Mouse (Mus musculus): ENCODE data around the gene Hcn4. TPM values are rescaled to one million over a fixed set of nuclear protein-coding genes. Genes with fewer than 3 reads are reported as not detected.

Hcn4 gene
- polyA plus RNA-seq, 1 experiment from 2014 or later, result 0.51 TPM

GRCm38 (mm10) chr9:58838504-58838903 is 15.3 kb downstream of the Hcn4 start:
- Histone ChIP-seq H3K27me3 (ENCODE audit: control insufficient read depth, insufficient read depth, low read length) (no peaks in the 10 kb centered on the region), H3K27ac (ENCODE audit: low read depth, low read length) (no peak overlapping the region), H3K4me1 (ENCODE audit: control insufficient read depth, insufficient read depth, low read length) (no peaks in the 10 kb centered on the region), H3K9me3 (ENCODE audit: control insufficient read depth, low read length) (no peaks in the 10 kb centered on the region), H3K4me2 (replicated peaks; ENCODE audit: low read depth, low read length) (no peak overlapping the region), H3K36me3 (ENCODE audit: control insufficient read depth, insufficient read depth, low read length) (no peaks in the 10 kb centered on the region), H3K9ac (ENCODE audit: low read depth, low read length) (no peak overlapping the region), H3K4me3 (ENCODE audit: low read length) (no peak overlapping the region)
- ATAC-seq (ENCODE audit: low FRiP score, low TSS enrichment), result no peak
- 75% methylated on average over 5 of the region's 5 CpGs for WGBS

DNA sequence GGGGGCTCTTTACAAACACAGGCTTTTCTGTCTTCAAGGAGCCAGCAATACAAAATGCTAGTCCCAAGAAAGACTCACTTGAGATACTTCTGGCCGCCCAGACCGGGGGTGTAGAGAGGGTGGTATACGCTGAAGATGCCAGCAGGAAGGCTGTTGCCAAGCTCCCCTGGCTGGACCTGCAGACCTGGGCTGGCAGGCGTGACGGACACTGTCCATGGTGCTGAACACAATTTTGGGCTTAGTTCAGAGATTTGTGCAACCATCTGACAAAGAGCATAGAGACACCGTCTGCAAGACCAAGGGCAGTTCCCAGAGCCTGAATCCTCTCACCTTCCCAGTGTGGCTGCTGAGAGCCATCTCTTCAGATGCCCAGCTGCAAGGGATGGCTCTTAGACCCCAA is 18.4 kb downstream of the Hcn4 start:
- Histone ChIP-seq H3K4me2 (replicated peaks; ENCODE audit: low read depth, low read length) (no peak overlapping the region), H3K9ac (ENCODE audit: low read depth, low read length) (no peak overlapping the region), H3K36me3 (ENCODE audit: control insufficient read depth, insufficient read depth, low read length) (no peaks in the 10 kb centered on the region), H3K27me3 (ENCODE audit: control insufficient read depth, insufficient read depth, low read length) (no peaks in the 10 kb centered on the region), H3K9me3 (ENCODE audit: control insufficient read depth, low read length) (no peaks in the 10 kb centered on the region), H3K4me1 (ENCODE audit: control insufficient read depth, insufficient read depth, low read length) (no peaks in the 10 kb centered on the region), H3K27ac (ENCODE audit: low read depth, low read length) (no peak overlapping the region), H3K4me3 (ENCODE audit: low read length) (no peak overlapping the region)
- ATAC-seq (ENCODE audit: low FRiP score, low TSS enrichment), result no peak
- 12% methylated on average over 6 of the region's 6 CpGs for WGBS

DNA sequence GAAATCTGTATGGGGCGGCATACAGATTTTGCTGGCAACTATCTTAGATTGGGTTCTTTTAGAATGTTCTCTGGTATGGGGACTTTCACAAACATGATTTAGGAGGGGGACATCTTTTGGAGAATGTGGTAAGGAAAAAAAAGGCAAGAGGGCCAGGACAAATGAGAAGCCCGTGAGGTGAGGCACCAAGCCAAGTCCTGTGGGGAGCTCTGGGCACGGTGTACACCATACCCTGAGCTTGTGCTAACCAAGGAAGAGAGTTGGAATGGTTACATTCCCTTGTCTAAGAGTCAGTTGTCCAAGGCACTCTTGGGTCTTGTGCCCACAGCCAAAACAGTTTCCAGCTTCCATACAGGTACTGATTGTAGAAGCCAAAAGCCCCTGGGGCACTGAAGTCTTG is 21.4 kb downstream of the Hcn4 start:
- no peak for ATAC-seq (ENCODE audit: low FRiP score, low TSS enrichment)
- WGBS, result 88% methylated on average over 3 of the region's 3 CpGs
- Histone ChIP-seq H3K4me2 (replicated peaks; ENCODE audit: low read depth, low read length) (no peak overlapping the region), H3K27me3 (ENCODE audit: control insufficient read depth, insufficient read depth, low read length) (no peaks in the 10 kb centered on the region), H3K9me3 (ENCODE audit: control insufficient read depth, low read length) (no peaks in the 10 kb centered on the region), H3K4me3 (ENCODE audit: low read length) (no peak overlapping the region), H3K9ac (ENCODE audit: low read depth, low read length) (no peak overlapping the region), H3K27ac (ENCODE audit: low read depth, low read length) (no peak overlapping the region), H3K36me3 (ENCODE audit: control insufficient read depth, insufficient read depth, low read length) (no peaks in the 10 kb centered on the region), H3K4me1 (ENCODE audit: control insufficient read depth, insufficient read depth, low read length) (no peaks in the 10 kb centered on the region)

DNA sequence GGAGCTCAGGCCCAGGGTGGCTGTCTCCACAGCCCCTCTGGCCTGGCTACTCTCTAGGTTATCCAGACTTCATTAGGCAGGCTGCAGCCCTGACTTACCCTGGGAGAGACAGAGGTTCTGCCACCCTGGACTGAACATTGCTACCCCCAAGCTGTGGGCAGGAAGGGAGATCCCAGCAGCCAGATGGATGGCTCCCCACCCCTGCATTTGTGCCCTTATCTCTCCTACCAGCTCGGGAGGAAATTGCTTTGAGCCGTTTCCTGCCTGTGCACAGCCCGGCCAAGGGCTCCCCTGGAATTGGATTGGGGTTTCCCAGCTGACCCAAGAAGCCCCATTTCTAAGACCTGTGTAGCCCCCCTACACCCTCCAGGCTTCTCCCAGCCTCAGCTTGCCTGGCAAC is 23.8 kb downstream of the Hcn4 start:
- Histone ChIP-seq H3K9me3 (ENCODE audit: control insufficient read depth, low read length) (no peaks in the 10 kb centered on the region), H3K4me3 (ENCODE audit: low read length) (no peak overlapping the region), H3K27ac (ENCODE audit: low read depth, low read length) (no peak overlapping the region), H3K9ac (ENCODE audit: low read depth, low read length) (no peak overlapping the region), H3K4me1 (ENCODE audit: control insufficient read depth, insufficient read depth, low read length) (no peaks in the 10 kb centered on the region), H3K36me3 (ENCODE audit: control insufficient read depth, insufficient read depth, low read length) (no peaks in the 10 kb centered on the region), H3K27me3 (ENCODE audit: control insufficient read depth, insufficient read depth, low read length) (no peaks in the 10 kb centered on the region), H3K4me2 (replicated peaks; ENCODE audit: low read depth, low read length) (no peak overlapping the region)
- no peak for ATAC-seq (ENCODE audit: low FRiP score, low TSS enrichment)
- 28% methylated on average over 3 of the region's 3 CpGs for WGBS

DNA sequence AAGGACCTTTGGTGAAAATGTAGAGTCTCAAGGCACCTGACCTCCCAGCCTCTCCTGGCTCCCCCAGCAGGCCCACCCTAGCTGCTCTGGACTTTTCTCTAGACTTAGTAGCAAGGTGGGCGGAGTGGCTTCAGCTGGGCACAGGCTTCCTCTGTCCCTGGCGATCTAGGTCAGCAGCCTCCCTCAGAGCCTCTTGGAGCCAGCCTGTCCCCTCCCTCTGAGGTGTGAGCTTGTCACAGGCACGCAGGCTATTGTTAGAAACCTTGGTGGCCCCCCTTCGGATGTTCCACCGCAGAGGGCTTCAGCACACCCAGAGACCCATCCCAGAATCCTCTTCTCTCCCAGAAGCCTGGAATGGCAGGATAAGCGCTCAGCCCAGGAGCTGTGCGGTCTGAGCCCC is 24.5 kb downstream of the Hcn4 start:
- Histone ChIP-seq H3K4me3 (ENCODE audit: low read length) (no peak overlapping the region), H3K27ac (ENCODE audit: low read depth, low read length) (no peak overlapping the region)
- 70% methylated on average over 7 of the region's 7 CpGs for WGBS

DNA sequence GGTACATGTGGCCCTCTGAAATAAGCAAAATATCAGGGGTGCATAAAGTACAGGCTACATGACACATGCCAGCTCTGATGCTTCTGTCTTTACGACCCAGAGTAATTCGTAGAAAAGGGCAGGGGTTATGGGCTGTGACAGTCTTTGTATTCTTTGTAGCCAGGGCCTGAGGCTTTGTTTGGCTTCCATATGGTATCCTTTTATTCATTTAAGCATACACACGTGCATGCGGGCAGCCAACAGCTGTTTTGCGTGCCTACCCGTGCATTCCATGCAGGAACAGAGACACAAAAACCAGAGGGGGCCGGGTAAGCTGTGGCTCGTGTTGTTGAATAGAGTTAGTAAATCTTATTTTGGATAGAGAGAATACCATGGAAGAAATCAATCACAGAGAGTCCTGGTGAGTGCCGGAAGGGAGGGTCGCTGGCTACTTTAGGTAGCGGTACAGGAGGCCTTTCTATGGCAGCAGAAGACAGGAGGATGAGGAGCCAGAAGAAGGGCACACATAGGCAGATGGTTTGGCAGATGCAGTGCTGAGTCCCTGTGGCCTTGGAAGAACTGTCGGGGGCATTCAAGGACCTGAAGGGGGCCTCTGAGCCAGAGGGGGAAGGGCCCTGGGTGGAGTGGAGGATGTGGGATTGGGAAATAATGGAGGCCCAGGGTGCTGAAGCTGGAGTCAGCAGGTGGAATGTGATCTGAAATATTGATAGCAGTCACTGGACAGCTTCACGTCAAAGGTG is 26.5 kb downstream of the Hcn4 start:
- Histone ChIP-seq H3K27me3 (ENCODE audit: control insufficient read depth, insufficient read depth, low read length) (no peaks in the 10 kb centered on the region), H3K4me2 (replicated peaks; ENCODE audit: low read depth, low read length) (no peak overlapping the region), H3K27ac (ENCODE audit: low read depth, low read length) (no peak overlapping the region), H3K9me3 (ENCODE audit: control insufficient read depth, low read length) (no peaks in the 10 kb centered on the region), H3K9ac (ENCODE audit: low read depth, low read length) (no peak overlapping the region), H3K36me3 (ENCODE audit: control insufficient read depth, insufficient read depth, low read length) (no peaks in the 10 kb centered on the region), H3K4me3 (ENCODE audit: low read length) (no peak overlapping the region), H3K4me1 (ENCODE audit: control insufficient read depth, insufficient read depth, low read length) (no peaks in the 10 kb centered on the region)
- 67% methylated on average over 13 of the region's 13 CpGs for WGBS
- no peak for ATAC-seq (ENCODE audit: low FRiP score, low TSS enrichment)

More for the DNA sequence above, 24.5 kb downstream of the Hcn4 start:
- H3K9ac ChIP-seq (ENCODE audit: low read depth, low read length), result no peak overlapping the region
- H3K4me1 ChIP-seq (ENCODE audit: control insufficient read depth, insufficient read depth, low read length), result no peaks in the 10 kb centered on the region
- no peaks in the 10 kb centered on the region for H3K27me3 ChIP-seq (ENCODE audit: control insufficient read depth, insufficient read depth, low read length)
- no peaks in the 10 kb centered on the region for H3K9me3 ChIP-seq (ENCODE audit: control insufficient read depth, low read length)
- H3K4me2 ChIP-seq (replicated peaks; ENCODE audit: low read depth, low read length), result no peak overlapping the region
- ATAC-seq (ENCODE audit: low FRiP score, low TSS enrichment), result no peak; the same call in 1 of the 2 replicates
- H3K36me3 ChIP-seq (ENCODE audit: control insufficient read depth, insufficient read depth, low read length), result no peaks in the 10 kb centered on the region

- H3K4me1 ChIP-seq (ENCODE audit: control insufficient read depth, insufficient read depth, low read length), result 0 out of 2 replicates have a peak, but pooled peaks cover 7% of the 10 kb centered on the region
- WGBS, result 41% methylated on average over 3 of the region's 3 CpGs
- no peak overlapping the region for H3K27ac ChIP-seq (ENCODE audit: low read depth, low read length)
- no peak overlapping the region for H3K9ac ChIP-seq (ENCODE audit: low read depth, low read length)
- H3K9me3 ChIP-seq (ENCODE audit: control insufficient read depth, low read length), result no peaks in the 10 kb centered on the region
- ATAC-seq (ENCODE audit: low FRiP score, low TSS enrichment), result no peak
- no peak overlapping the region for H3K4me3 ChIP-seq (ENCODE audit: low read length)
- H3K27me3 ChIP-seq (ENCODE audit: control insufficient read depth, insufficient read depth, low read length), result no peaks in the 10 kb centered on the region
- no peaks in the 10 kb centered on the region for H3K36me3 ChIP-seq (ENCODE audit: control insufficient read depth, insufficient read depth, low read length)
- no peak overlapping the region for H3K4me2 ChIP-seq (replicated peaks; ENCODE audit: low read depth, low read length)
Observed at GRCm38 (mm10) chr9:58854931-58855330, 31.7 kb downstream of the Hcn4 start.

GRCm38 (mm10) chr9:58859080-58859635 is 35.9 kb downstream of the Hcn4 start:
- no peak overlapping the region for H3K27ac ChIP-seq (ENCODE audit: low read depth, low read length)
- H3K27me3 ChIP-seq (ENCODE audit: control insufficient read depth, insufficient read depth, low read length), result no peaks in the 10 kb centered on the region
- H3K36me3 ChIP-seq (ENCODE audit: control insufficient read depth, insufficient read depth, low read length), result no peaks in the 10 kb centered on the region
- 18% methylated on average over 30 of the region's 30 CpGs for WGBS
- no peak overlapping the region for H3K9ac ChIP-seq (ENCODE audit: low read depth, low read length)
- peak overlapping the region; percentile 57 for H3K4me2 ChIP-seq (replicated peaks; ENCODE audit: low read depth, low read length)
- H3K4me1 ChIP-seq (ENCODE audit: control insufficient read depth, insufficient read depth, low read length), result 0 out of 2 replicates have a peak, but pooled peaks cover 7% of the 10 kb centered on the region
- H3K4me3 ChIP-seq (ENCODE audit: low read length), result peak overlapping the region; percentile 20
- no peaks in the 10 kb centered on the region for H3K9me3 ChIP-seq (ENCODE audit: control insufficient read depth, low read length)
- ATAC-seq (ENCODE audit: low FRiP score, low TSS enrichment), result peak; percentile 48; the same call in 1 of the 2 replicates

DNA sequence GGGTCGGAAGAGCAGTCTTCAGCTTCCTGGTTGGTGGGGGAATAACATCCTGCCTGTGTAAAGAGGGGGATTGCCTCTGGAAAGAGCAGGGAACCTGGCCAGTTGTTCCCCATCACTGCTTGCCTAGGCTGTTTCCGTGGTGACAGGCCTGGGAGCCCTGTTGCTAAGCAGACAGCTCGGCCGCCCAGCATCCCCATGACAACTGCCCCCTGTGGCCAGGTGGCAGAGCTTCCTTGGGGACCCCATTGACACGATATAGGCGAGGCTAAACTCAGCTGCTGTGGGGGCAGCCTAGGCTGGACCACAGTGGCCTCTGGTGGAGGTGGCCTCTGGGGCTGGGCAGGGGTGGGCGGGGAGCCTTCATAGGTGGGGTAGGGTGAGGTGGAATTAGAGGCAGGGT is 40.6 kb downstream of the Hcn4 start:
- no peaks in the 10 kb centered on the region for H3K27me3 ChIP-seq (ENCODE audit: control insufficient read depth, insufficient read depth, low read length)
- H3K9ac ChIP-seq (ENCODE audit: low read depth, low read length), result no peak overlapping the region
- no peak overlapping the region for H3K27ac ChIP-seq (ENCODE audit: low read depth, low read length)
- H3K4me3 ChIP-seq (ENCODE audit: low read length), result no peak overlapping the region
- H3K4me2 ChIP-seq (replicated peaks; ENCODE audit: low read depth, low read length), result no peak overlapping the region
- H3K36me3 ChIP-seq (ENCODE audit: control insufficient read depth, insufficient read depth, low read length), result no peaks in the 10 kb centered on the region
- 0 out of 2 replicates have a peak, but pooled peaks cover 7% of the 10 kb centered on the region for H3K4me1 ChIP-seq (ENCODE audit: control insufficient read depth, insufficient read depth, low read length)
- 24% methylated on average over 7 of the region's 7 CpGs for WGBS
- ATAC-seq (ENCODE audit: low FRiP score, low TSS enrichment), result no peak
- no peaks in the 10 kb centered on the region for H3K9me3 ChIP-seq (ENCODE audit: control insufficient read depth, low read length)
